Mouse (Mus musculus): ENCODE results near the gene Fam185a. TPM values are rescaled to one million over a fixed set of nuclear protein-coding genes. Genes with fewer than 3 reads are reported as not detected.
A peak's percentile ranks its signal among the peaks of the same experiment; 100 is the strongest.

The Fam185a gene
- polyA plus RNA-seq, 1 experiment from 2014 or later, result 3.5 TPM

DNA sequence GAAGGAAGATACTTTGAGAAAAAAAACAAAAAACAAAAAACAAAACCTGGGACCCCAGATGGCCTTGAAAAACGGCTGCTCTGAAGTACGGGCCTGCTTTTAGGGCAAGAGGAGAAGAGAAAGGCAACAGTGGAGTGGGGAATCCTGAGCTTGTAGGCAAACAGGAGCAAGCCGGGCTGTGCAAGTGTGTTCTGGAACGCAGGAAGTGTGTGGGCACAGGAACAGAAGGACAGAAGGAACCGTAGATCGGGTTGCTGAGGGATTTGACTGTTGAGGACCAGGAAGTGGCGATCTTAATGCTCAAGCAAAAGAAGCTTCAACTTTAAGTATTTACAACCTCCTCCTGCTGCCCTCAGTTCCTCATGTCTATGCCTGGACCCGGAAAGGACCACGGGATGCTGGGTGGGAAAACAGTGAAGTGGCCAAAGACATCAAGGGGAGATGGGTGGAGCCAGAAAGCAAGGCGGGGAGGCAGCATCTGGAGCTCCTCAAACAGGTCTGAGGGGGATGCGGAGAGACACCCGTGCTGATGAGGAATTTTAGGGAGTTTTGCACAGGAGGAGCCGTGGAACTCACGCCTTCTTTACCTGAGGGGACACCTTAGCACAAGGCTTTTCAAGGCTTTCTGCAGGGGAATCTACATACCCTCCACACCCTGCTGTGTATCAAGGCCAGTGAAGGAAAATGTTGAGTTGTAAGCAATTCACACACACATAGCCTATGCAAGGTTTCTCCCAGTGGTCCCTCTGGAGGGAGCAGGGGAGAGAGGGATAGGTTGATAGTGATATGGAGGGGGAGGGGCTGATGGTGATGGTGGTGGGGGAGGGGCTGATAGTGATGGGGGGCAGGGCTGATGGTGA lies 41.1 kb upstream of the Fam185a start:
- TF ChIP-seq CTCF (IDR thresholded peaks at IDR 0.05; ENCODE audit: low read depth) (no peak), EP300 (optimal IDR thresholded peaks at IDR 0.05) (no peak)
- H3K9me3 ChIP-seq (ENCODE audit: control insufficient read depth, low read length), result no peaks in the 10 kb centered on the region
- no peak overlapping the region for H3K4me3 ChIP-seq (ENCODE audit: low read depth, low read length)
- 39% methylated on average over 14 of the region's 14 CpGs for WGBS
- H3K9ac ChIP-seq (ENCODE audit: low read length), result no peak overlapping the region
- 0 out of 2 replicates have a peak, but pooled peaks have one; percentile 47 for ATAC-seq (ENCODE audit: low FRiP score, low TSS enrichment)
- 0 out of 2 replicates have a peak overlapping the region, but pooled peaks have one; percentile 30 for H3K27ac ChIP-seq (replicated peaks)
- no peaks in the 10 kb centered on the region for H3K27me3 ChIP-seq (ENCODE audit: control insufficient read depth, insufficient read depth, low read length)
- H3K4me1 ChIP-seq (replicated peaks; ENCODE audit: control insufficient read depth, insufficient read depth), result peaks cover 2% of the 10 kb centered on the region; the same call in 1 of the 2 replicates
- no peaks in the 10 kb centered on the region for H3K36me3 ChIP-seq (ENCODE audit: control insufficient read depth, insufficient read depth, low read length)
- H3K4me2 ChIP-seq (replicated peaks; ENCODE audit: low read depth), result no peak overlapping the region
- no peak for DNase-seq (ENCODE audit: low spot score)

GRCm38 (mm10) chr5:21384252-21384960 lies 40.4 kb upstream of the Fam185a start:
- no peak for TF ChIP-seq CTCF (IDR thresholded peaks at IDR 0.05; ENCODE audit: low read depth)
- Histone ChIP-seq H3K27ac (replicated peaks) (no peak overlapping the region), H3K9ac (ENCODE audit: low read length) (no peak overlapping the region), H3K36me3 (ENCODE audit: control insufficient read depth, insufficient read depth, low read length) (no peaks in the 10 kb centered on the region), H3K4me1 (replicated peaks; ENCODE audit: control insufficient read depth, insufficient read depth) (peaks cover 2% of the 10 kb centered on the region; the same call in 1 of the 2 replicates), H3K9me3 (ENCODE audit: control insufficient read depth, low read length) (no peaks in the 10 kb centered on the region), H3K27me3 (ENCODE audit: control insufficient read depth, insufficient read depth, low read length) (no peaks in the 10 kb centered on the region), H3K4me3 (ENCODE audit: low read depth, low read length) (no peak overlapping the region), H3K4me2 (replicated peaks; ENCODE audit: low read depth) (no peak overlapping the region)
- WGBS, result 56% methylated on average over 13 of the region's 13 CpGs
- no peak for DNase-seq (ENCODE audit: low spot score)
- ATAC-seq (ENCODE audit: low FRiP score, low TSS enrichment), result peak; percentile 78

GRCm38 (mm10) chr5:21384976-21385375 lies 39.8 kb upstream of the Fam185a start:
- Histone ChIP-seq H3K9ac (ENCODE audit: low read length) (no peak overlapping the region), H3K9me3 (ENCODE audit: control insufficient read depth, low read length) (no peaks in the 10 kb centered on the region), H3K4me1 (replicated peaks; ENCODE audit: control insufficient read depth, insufficient read depth) (peaks cover 2% of the 10 kb centered on the region; the same call in 1 of the 2 replicates), H3K4me3 (ENCODE audit: low read depth, low read length) (no peak overlapping the region), H3K36me3 (ENCODE audit: control insufficient read depth, insufficient read depth, low read length) (no peaks in the 10 kb centered on the region), H3K4me2 (replicated peaks; ENCODE audit: low read depth) (no peak overlapping the region), H3K27ac (replicated peaks) (no peak overlapping the region), H3K27me3 (ENCODE audit: control insufficient read depth, insufficient read depth, low read length) (no peaks in the 10 kb centered on the region)
- TF ChIP-seq CTCF (IDR thresholded peaks at IDR 0.05; ENCODE audit: low read depth), result no peak
- no peak for TF ChIP-seq EP300 (optimal IDR thresholded peaks at IDR 0.05)
- 86% methylated on average over 9 of the region's 9 CpGs for WGBS
- peak; percentile 58; the same call in 1 of the 2 replicates for ATAC-seq (ENCODE audit: low FRiP score, low TSS enrichment)
- no peak for DNase-seq (ENCODE audit: low spot score)

DNA sequence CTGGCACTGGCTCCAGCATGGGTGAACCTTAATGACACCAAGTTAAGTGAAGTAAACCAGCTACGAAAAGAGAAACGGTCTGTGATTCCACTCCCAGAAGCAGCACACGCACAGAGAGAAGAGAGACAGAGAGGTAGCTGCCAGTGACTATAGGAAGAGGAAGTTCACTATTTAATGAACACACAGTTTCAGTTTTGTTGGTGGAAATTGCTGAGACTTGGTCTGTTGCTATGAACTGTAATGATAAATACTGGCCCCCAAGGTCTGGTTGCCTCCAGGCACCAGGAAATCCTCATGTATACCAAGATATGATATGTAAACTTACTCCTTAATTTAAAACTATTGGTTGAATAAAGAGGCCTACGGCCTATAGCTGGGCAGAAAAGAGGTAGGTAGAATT lies 38.3 kb upstream of the Fam185a start:
- Histone ChIP-seq H3K36me3 (ENCODE audit: control insufficient read depth, insufficient read depth, low read length) (no peaks in the 10 kb centered on the region), H3K4me1 (replicated peaks; ENCODE audit: control insufficient read depth, insufficient read depth) (peaks cover 2% of the 10 kb centered on the region; the same call in 1 of the 2 replicates), H3K27me3 (ENCODE audit: control insufficient read depth, insufficient read depth, low read length) (no peaks in the 10 kb centered on the region), H3K4me2 (replicated peaks; ENCODE audit: low read depth) (no peak overlapping the region), H3K27ac (replicated peaks) (no peak overlapping the region), H3K9me3 (ENCODE audit: control insufficient read depth, low read length) (no peaks in the 10 kb centered on the region), H3K9ac (ENCODE audit: low read length) (no peak overlapping the region), H3K4me3 (ENCODE audit: low read depth, low read length) (no peak overlapping the region)
- no peak for TF ChIP-seq CTCF (IDR thresholded peaks at IDR 0.05; ENCODE audit: low read depth)
- TF ChIP-seq EP300 (optimal IDR thresholded peaks at IDR 0.05), result no peak
- WGBS, result 50% methylated on average over 4 of the region's 4 CpGs
- ATAC-seq (ENCODE audit: low FRiP score, low TSS enrichment), result no peak
- DNase-seq (ENCODE audit: low spot score), result no peak

- TF ChIP-seq CTCF (IDR thresholded peaks at IDR 0.05; ENCODE audit: low read depth) (no peak), EP300 (optimal IDR thresholded peaks at IDR 0.05) (no peak)
- H3K9ac ChIP-seq (ENCODE audit: low read length), result no peak overlapping the region
- DNase-seq (ENCODE audit: low spot score), result no peak
- peaks cover 2% of the 10 kb centered on the region; the same call in 1 of the 2 replicates for H3K4me1 ChIP-seq (replicated peaks; ENCODE audit: control insufficient read depth, insufficient read depth)
- no peak overlapping the region for H3K27ac ChIP-seq (replicated peaks)
- no peaks in the 10 kb centered on the region for H3K27me3 ChIP-seq (ENCODE audit: control insufficient read depth, insufficient read depth, low read length)
- no peak overlapping the region for H3K4me2 ChIP-seq (replicated peaks; ENCODE audit: low read depth)
- H3K4me3 ChIP-seq (ENCODE audit: low read depth, low read length), result no peak overlapping the region
- no peaks in the 10 kb centered on the region for H3K36me3 ChIP-seq (ENCODE audit: control insufficient read depth, insufficient read depth, low read length)
- no peaks in the 10 kb centered on the region for H3K9me3 ChIP-seq (ENCODE audit: control insufficient read depth, low read length)
- ATAC-seq (ENCODE audit: low FRiP score, low TSS enrichment), result no peak
Measured at GRCm38 (mm10) chr5:21387340-21387739, 37.4 kb upstream of the Fam185a start.

Data from stomach, postnatal 0 days (tissue).